Mouse (Mus musculus) lung, postnatal 0 days (tissue): Measurements from ENCODE around the gene Sertad4.

Experiments
- CTCF ChIP-seq: IDR thresholded peaks from 2 replicates; pipeline ENCODE4 v1.5.1; 2016; ENCODE audit warnings: antibody characterized with exemption, mild to moderate bottlenecking
- EP300 ChIP-seq: IDR thresholded peaks from 2 replicates; pipeline ENCODE4 v1.6.1; 2016; ENCODE audit warnings: antibody characterized with exemption, mild to moderate bottlenecking, control low read depth

DNA sequence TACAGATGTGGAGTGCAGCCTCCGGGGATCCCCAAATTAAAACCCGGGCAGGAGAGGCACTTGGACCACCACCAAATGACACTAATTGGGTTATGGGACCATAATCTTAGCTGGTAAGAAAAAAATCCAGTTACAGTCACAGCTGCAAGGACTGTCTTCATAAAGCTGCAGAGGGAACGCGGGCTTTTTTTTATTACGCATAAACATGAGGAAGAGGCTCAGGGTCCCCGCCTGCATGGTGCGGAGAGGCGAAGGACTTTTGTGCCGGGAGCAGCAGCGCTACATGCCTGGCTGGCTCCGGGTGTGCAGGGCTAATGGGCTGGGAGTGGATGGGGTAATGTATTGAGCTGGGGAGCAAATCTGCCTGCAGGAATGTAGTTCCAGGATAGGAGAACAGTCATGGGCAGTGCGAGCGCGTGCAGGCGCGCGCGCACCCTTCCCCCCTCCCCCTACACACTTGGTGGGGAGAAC is 20.3 kb downstream of the Sertad4 start:
- TF ChIP-seq CTCF (no peak), EP300 (no peak)
